Mouse (Mus musculus) ES-Bruce4 (cell line): ENCODE measurements around the gene Ndufaf4. TPM values are rescaled to one million over a fixed set of nuclear protein-coding genes. Genes with fewer than 3 reads are reported as not detected.

Experiments used
- H3K27ac ChIP-seq: 2 replicates; pipeline ENCODE4 v1.5.1; 2012; ENCODE audit warnings: low read length, inconsistent platforms; ENCODE audit not compliant: insufficient read depth
- H3K27me3 ChIP-seq: 2 replicates; pipeline ENCODE4 v1.6.1; 2012; ENCODE audit warnings: mild to moderate bottlenecking, low read length, inconsistent platforms; ENCODE audit not compliant: control insufficient read depth, poor library complexity, insufficient read depth, severe bottlenecking
- H3K36me3 ChIP-seq: 2 replicates; pipeline ENCODE4 v1.6.1; 2012; ENCODE audit warnings: inconsistent platforms, mild to moderate bottlenecking, low read length, moderate library complexity; ENCODE audit not compliant: control insufficient read depth, poor library complexity, insufficient read depth, severe bottlenecking
- H3K4me1 ChIP-seq: one replicate; pipeline ENCODE4 v1.8.1; 2011; ENCODE audit warnings: low read length; ENCODE audit not compliant: control insufficient read depth, insufficient read depth
- H3K4me3 ChIP-seq: 2 replicates; pipeline ENCODE4 v1.5.1; 2011; ENCODE audit warnings: low read depth, mild to moderate bottlenecking, low read length
- H3K9ac ChIP-seq: 2 replicates; pipeline ENCODE4 v1.6.1; 2012; ENCODE audit warnings: low read depth, mild to moderate bottlenecking, inconsistent platforms; ENCODE audit not compliant: poor library complexity, severe bottlenecking
- H3K9me3 ChIP-seq: replicated peaks from 2 replicates; pipeline ENCODE4 v1.6.1; 2012; ENCODE audit warnings: mild to moderate bottlenecking, low read length, inconsistent platforms; ENCODE audit not compliant: control insufficient read depth, poor library complexity, insufficient read depth, severe bottlenecking
- CTCF ChIP-seq: IDR thresholded peaks from one replicate; pipeline ENCODE4 v1.8.1; 2011; ENCODE audit warnings: low read depth, low read length
- EP300 ChIP-seq: IDR thresholded peaks from 2 replicates; pipeline ENCODE4 v1.6.1; 2011; ENCODE audit warnings: low read depth, low read length; ENCODE audit not compliant: insufficient read depth
- POLR2A ChIP-seq: IDR thresholded peaks from one replicate; pipeline ENCODE4 v1.8.1; 2011; ENCODE audit warnings: low read length; ENCODE audit not compliant: insufficient read depth
- polyA plus RNA-seq: library from polyadenylated mRNA; stranded (reverse); fragments of >200 nt; gene quantifications from 2 replicates; pipeline ENCODE4 v1.2.4, GENCODE M21; 2011; ENCODE audit warnings: low read depth; ENCODE audit not compliant: missing spikeins, insufficient read depth, insufficient read length

Ndufaf4 gene
- polyA plus RNA-seq, 1 experiment = 27.7 TPM

DNA sequence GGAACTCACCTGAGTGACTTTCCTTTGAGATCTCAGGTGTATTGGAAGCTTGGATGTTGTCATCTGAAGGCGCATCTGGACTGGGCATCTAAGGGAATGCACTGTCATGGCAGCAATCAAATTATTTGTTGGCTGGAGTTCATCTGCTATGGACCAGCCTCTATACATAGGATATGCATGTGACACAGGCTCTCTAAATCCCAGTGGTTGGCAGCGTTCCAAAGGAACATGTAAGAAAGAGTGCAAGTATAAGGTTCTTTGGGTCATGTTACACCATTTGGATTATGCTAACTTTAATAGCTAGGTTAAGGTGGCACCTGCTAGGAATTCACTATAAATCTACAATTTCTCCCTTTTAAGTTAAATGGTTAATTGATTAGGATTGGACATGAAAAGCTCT lies 17.7 kb downstream of the Ndufaf4 start:
- H3K4me1 ChIP-seq = no peaks in the 10 kb centered on the region
- no peaks in the 10 kb centered on the region for H3K9me3 ChIP-seq
- H3K4me3 ChIP-seq = no peak overlapping the region
- H3K27me3 ChIP-seq = no peaks in the 10 kb centered on the region
- H3K27ac ChIP-seq = no peak overlapping the region
- TF ChIP-seq CTCF = no peak
- no peak for TF ChIP-seq POLR2A
- TF ChIP-seq EP300 = no peak
- no peak overlapping the region for H3K9ac ChIP-seq
- no peaks in the 10 kb centered on the region for H3K36me3 ChIP-seq

DNA sequence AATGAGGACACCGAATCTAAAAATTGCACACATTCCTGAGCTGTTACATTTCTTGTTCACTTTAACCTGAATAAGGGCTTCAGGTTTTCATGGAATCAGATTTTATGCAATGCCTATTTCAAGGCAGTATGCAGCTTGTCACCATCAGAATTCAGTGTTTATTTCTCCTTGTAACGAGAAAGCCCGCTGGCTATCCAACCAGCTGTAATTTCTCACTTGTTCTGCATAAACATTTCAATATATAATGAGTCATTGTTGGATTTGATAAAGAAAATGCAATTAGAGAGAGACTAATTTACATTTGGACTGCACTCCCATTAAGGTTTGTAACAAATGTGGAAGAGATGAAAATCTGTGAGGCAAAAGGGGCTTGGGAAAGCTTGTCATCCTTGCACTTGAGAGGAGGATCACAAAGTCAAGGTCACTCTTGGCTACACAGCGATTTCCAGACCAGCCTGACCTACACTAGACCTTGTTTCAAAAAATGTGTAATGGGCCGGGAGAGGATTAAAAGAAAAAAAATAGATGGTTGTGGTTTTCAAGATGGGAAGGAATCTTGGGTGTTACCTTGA lies 22.2 kb downstream of the Ndufaf4 start:
- H3K27me3 ChIP-seq = no peaks in the 10 kb centered on the region
- no peak overlapping the region for H3K9ac ChIP-seq
- TF ChIP-seq CTCF (no peak), EP300 (no peak), POLR2A (no peak)
- H3K36me3 ChIP-seq = no peaks in the 10 kb centered on the region
- no peak overlapping the region for H3K4me3 ChIP-seq
- H3K9me3 ChIP-seq = no peaks in the 10 kb centered on the region
- no peak overlapping the region for H3K27ac ChIP-seq
- no peaks in the 10 kb centered on the region for H3K4me1 ChIP-seq

DNA sequence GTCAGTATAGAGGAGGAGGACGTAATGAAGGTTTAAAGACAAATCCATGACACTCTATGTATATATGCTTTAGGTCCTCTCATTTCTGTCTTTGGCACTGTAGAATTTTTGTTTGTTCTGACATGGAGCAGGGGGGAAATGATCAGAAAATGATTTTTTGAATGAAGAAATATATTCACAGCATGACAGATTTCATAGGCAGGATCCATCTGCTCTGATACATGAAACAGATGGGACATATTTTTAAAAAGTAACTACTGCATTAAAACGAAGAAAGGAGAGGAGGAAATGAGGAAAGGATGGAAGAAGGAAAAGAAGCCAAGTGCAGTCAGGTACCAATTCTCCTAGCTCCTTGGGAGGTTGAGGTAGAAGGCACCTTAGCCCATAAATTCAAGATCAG lies 26.8 kb downstream of the Ndufaf4 start:
- Histone ChIP-seq H3K4me1 (no peaks in the 10 kb centered on the region), H3K9ac (no peak overlapping the region), H3K4me3 (no peak overlapping the region), H3K27ac (no peak overlapping the region), H3K27me3 (no peaks in the 10 kb centered on the region), H3K9me3 (no peaks in the 10 kb centered on the region), H3K36me3 (no peaks in the 10 kb centered on the region)
- TF ChIP-seq POLR2A (no peak), EP300 (no peak), CTCF (no peak)

DNA sequence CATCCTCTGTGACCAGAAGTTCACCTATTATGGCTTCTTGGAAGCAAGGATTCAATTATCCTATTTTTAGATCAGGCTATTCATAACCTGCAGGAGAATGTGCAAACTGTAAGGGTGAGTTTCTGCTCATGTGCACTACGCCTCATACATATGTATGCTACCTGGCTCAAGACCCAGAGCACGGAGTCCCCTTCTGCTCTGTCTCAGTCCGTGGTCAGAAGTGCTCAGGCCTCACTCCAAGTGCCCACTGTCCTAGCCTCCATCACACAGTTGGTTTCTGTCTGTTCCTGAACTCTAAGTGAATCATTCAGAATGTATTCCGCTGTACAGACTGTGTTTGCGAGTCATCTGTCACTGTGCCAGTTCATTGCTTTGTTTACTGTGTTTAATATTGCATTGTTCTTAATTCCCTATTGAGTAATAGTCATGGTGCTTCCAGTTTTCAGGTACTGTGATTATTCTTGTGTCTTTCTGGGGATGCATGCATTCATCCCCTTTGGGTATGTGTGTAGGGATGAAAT lies 30.4 kb downstream of the Ndufaf4 start:
- Histone ChIP-seq H3K36me3 (no peaks in the 10 kb centered on the region), H3K27me3 (no peaks in the 10 kb centered on the region), H3K9me3 (no peaks in the 10 kb centered on the region), H3K9ac (no peak overlapping the region), H3K27ac (no peak overlapping the region), H3K4me3 (no peak overlapping the region), H3K4me1 (no peaks in the 10 kb centered on the region)
- TF ChIP-seq EP300 (no peak), POLR2A (no peak)

GRCm38 (mm10) chr4:24928926-24929325 lies 31.0 kb downstream of the Ndufaf4 start:
- no peak for TF ChIP-seq EP300
- no peak for TF ChIP-seq CTCF
- no peak for TF ChIP-seq POLR2A
- Histone ChIP-seq H3K9me3 (no peaks in the 10 kb centered on the region), H3K36me3 (no peaks in the 10 kb centered on the region), H3K27me3 (no peaks in the 10 kb centered on the region), H3K27ac (no peak overlapping the region), H3K4me1 (no peaks in the 10 kb centered on the region), H3K9ac (no peak overlapping the region), H3K4me3 (no peak overlapping the region)

DNA sequence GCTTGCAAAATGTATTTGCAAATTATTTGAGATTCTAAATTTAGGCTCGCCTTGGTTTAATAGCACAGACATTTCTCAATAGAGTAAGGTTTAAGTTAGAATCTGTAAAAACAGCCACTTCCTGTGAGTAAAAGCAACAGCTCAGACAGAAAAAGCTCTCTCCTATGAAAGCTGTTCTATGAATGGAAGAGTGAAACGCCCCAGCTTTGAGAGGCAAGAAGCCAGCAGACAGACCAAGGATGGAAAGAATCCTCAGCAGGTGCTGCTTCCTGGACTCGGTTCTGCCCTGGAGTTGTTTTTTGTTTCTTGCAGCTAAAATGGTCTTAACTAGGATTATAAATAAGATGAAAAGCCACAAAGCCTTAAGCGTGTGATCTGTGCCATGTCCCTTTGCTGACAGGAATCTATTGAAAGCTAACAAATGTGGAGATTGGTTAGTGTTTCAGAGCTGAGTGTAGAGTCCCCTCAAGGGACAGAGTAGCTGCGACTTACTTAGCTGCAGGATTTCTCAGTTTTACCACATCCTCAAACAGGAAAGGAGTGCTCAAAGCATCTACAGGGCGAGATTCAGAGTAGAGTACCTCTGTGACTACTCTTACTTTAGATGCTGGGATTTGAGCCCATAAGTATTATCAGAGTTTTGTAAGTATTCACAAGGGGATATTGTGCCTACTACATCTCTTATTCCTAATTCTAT lies 45.0 kb downstream of the Ndufaf4 start:
- Histone ChIP-seq H3K4me1 (no peaks in the 10 kb centered on the region), H3K27ac (no peak overlapping the region)

More for the DNA sequence above, 45.0 kb downstream of the Ndufaf4 start:
- no peak overlapping the region for H3K9ac ChIP-seq
- H3K9me3 ChIP-seq = no peaks in the 10 kb centered on the region
- TF ChIP-seq CTCF (no peak), EP300 (no peak), POLR2A (no peak)
- H3K36me3 ChIP-seq = no peaks in the 10 kb centered on the region
- no peaks in the 10 kb centered on the region for H3K27me3 ChIP-seq
- no peak overlapping the region for H3K4me3 ChIP-seq

Other genes with a start within 250 kb of the Ndufaf4 start
- 0.38 and 0.96 TPM in 2 replicates for gene Klhl32, start 47.0 kb upstream of the Ndufaf4 start, polyA plus RNA-seq
- 2.4 and 2.8 TPM in 2 replicates for gene Gpr63, start 68.3 kb downstream of the Ndufaf4 start, polyA plus RNA-seq